Mouse (Mus musculus) macrophage (primary cell): ENCODE measurements around the gene Tada2a. TPM values are rescaled to one million over a fixed set of nuclear protein-coding genes. Genes with fewer than 3 reads are reported as not detected.

Experiments used
- polyA plus RNA-seq: library from polyadenylated mRNA; stranded (reverse); fragments of 250-400 nt; gene quantifications from 3 replicates; pipeline ENCODE4 v1.2.4, GENCODE M21; 2018; ENCODE audit warnings: inconsistent platforms

Tada2a gene
- polyA plus RNA-seq, 1 experiment from 2014 or later: 7.5 TPM

Other genes starting within 250 kb of the Tada2a start
- gene Ddx52, start 187.5 kb downstream of the Tada2a start, polyA plus RNA-seq: 21.9 to 26.8 TPM (median 25.7 TPM) in 3 replicates
- gene Synrg, start 165.2 kb downstream of the Tada2a start, polyA plus RNA-seq: 18.6 to 22.1 TPM (median 20.4 TPM) in 3 replicates
- gene Dusp14, start 60.3 kb downstream of the Tada2a start, polyA plus RNA-seq: 0.43 to 1.8 TPM in 2 of 3 replicates, not detected in the other
- 10.9 to 20.1 TPM (median 11.1 TPM) in 3 replicates for gene Acaca, start 72 bp upstream of the Tada2a start, polyA plus RNA-seq
- not detected in 3 replicates for gene Gm11437, start 37.9 kb upstream of the Tada2a start, polyA plus RNA-seq